Mouse (Mus musculus) kidney, adult 2 months (tissue): ENCODE measurements around the gene Gal3st3. TPM values are rescaled to one million over a fixed set of nuclear protein-coding genes. Genes with fewer than 3 reads are reported as not detected.
"Not testable (repeated sequence)": the region's sequence is repeated elsewhere in the genome, so short reads cannot be mapped to it uniquely, and the experiment has no call there.

Experiments
- DNase-seq: peaks from one replicate; pipeline ENCODE4 v3.0.0; 2021
- H3K27ac ChIP-seq: fragments of 200-500 bp; 2 replicates; pipeline ENCODE4 v1.5.1; 2012; ENCODE audit warnings: low read depth, low read length, control low read depth, inconsistent platforms; ENCODE audit not compliant: insufficient read depth
- H3K27me3 ChIP-seq: fragments of 200-500 bp; replicated peaks from 2 replicates; pipeline ENCODE4 v1.6.1; 2012; ENCODE audit warnings: mild to moderate bottlenecking, moderate library complexity, low read length, inconsistent platforms; ENCODE audit not compliant: control insufficient read depth, insufficient read depth
- H3K36me3 ChIP-seq: fragments of 200-500 bp; 2 replicates; pipeline ENCODE4 v1.6.1; 2012; ENCODE audit warnings: mild to moderate bottlenecking, moderate library complexity, low read length, inconsistent platforms; ENCODE audit not compliant: control insufficient read depth, insufficient read depth
- H3K4me1 ChIP-seq: fragments of 200-500 bp; 2 replicates; pipeline ENCODE4 v1.6.1; 2011; ENCODE audit warnings: low read length; ENCODE audit not compliant: control insufficient read depth, insufficient read depth
- H3K4me3 ChIP-seq: fragments of 200-500 bp; 2 replicates; pipeline ENCODE4 v1.5.1; 2011; ENCODE audit warnings: mild to moderate bottlenecking, low read depth, low read length, control low read depth; ENCODE audit not compliant: insufficient read depth
- CTCF ChIP-seq: fragments of 200-500 bp; conservative IDR thresholded peaks from 2 replicates; pipeline ENCODE4 v1.5.1; 2011; ENCODE audit warnings: low read depth, mild to moderate bottlenecking, control low read depth, low read length, moderate library complexity, mixed read lengths; ENCODE audit not compliant: insufficient read depth, insufficient read length
- POLR2A ChIP-seq: fragments of 200-500 bp; IDR thresholded peaks from one replicate; pipeline ENCODE4 v1.6.1; 2011; ENCODE audit warnings: low read depth, low read length, control low read depth
- WGBS: fragments of 180-500 bp; shearing (Covaris S2); methylation state at CpG from one replicate; pipeline ENCODE4 v1.1.7; 2018; 5-methylcytosine and 5-hydroxymethylcytosine counted together
- polyA plus RNA-seq: library from polyadenylated mRNA; depleted of rRNA; stranded (reverse); fragments of >200 nt; gene quantifications from 2 replicates; pipeline ENCODE4 v1.2.3, GENCODE M21; 2012

The Gal3st3 gene
- polyA plus RNA-seq, 1 experiment, result 0.28 TPM

DNA sequence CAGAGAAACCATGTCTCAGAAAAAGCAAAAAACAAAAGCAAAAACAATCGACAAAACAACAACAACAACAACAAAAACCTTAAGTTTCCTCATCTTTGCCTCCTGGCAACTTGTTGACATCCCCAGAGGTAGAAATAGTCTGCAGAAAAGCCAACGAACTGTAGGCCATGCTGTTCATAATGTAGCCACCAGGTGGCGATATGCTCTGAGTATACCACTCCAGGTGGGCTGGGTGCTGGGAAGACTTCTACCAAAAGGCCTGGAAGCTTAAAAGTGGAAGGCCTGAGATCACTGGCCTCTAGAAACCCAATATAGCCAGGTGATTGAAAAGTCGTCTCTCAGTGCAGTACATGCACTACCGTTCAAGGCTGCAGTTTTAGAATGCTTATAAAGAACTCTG is 39.8 kb downstream of the Gal3st3 start:
- no peaks in the 10 kb centered on the region for H3K36me3 ChIP-seq
- peak; percentile 83 for DNase-seq
- H3K4me3 ChIP-seq, result no peak overlapping the region
- no peak overlapping the region for H3K27ac ChIP-seq
- no peaks in the 10 kb centered on the region for H3K27me3 ChIP-seq
- TF ChIP-seq POLR2A (no peak), CTCF (peak; percentile 81)
- H3K4me1 ChIP-seq, result no peaks in the 10 kb centered on the region
- WGBS, result 16% methylated on average over 5 of the region's 5 CpGs

DNA sequence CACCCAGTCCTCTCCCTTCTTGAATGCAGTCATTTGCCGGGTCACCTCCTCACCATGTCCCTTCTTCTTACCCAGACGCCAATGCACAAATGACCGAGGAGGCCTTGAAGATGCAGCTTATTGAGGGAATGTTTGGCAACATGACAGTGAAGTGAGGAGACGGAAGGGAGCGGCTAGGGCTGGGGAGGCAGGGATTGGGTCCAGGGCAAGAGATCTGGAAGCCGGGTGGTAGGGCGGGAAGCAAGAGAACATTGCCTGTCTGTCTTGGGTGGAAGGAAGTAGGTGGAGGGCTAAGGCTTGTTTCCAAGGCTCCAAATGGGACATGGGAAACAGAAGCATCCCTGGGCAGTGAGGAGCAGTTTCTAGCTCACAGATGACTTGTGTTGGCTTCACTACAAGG is 43.2 kb downstream of the Gal3st3 start:
- Histone ChIP-seq H3K4me1 (no peaks in the 10 kb centered on the region), H3K27ac (no peak overlapping the region), H3K36me3 (no peaks in the 10 kb centered on the region), H3K4me3 (no peak overlapping the region), H3K27me3 (no peaks in the 10 kb centered on the region)
- 85% methylated on average over 7 of the region's 7 CpGs for WGBS
- TF ChIP-seq POLR2A (no peak), CTCF (no peak)
- peak; percentile 43 for DNase-seq

DNA sequence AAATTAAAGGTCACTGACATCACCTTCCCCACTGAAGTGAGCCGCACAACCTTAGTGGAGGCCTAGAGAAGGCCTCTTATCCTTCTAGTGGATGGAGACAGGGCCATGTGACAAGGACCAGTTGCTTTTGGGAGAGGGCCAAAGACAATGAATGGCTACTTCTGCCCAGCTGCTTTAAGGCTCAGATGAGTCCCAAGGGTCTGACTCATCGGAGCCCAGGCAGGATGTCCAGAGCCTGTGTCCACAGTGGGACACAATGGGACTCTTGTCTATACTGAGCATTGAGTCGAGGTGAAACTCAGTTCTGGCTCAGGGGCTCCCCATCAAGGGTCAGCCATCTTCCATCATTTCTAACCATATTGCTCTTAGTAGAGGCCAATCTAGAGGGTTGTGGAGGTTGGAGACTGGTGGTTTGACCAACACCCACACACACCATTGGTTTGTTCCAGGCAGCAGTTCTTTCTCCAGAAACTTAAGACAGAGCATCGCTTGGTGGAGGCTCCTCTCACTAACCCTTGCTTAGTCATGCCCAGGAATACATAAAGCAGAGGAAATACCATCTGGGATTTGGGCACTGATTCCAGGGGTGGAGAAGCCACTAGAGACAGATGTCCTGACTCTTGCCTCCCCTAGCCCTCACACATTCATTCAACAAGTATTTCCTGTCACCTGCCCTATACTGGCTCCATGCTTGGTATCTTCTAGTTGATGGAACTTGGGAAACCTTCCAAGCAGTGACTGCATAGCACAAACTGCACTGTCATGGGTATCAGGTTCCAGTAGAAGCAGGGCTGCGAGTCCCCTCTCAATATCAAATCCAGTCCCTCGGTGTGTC is 47.4 kb downstream of the Gal3st3 start:
- peak; percentile 51 for DNase-seq
- Histone ChIP-seq H3K36me3 (no peaks in the 10 kb centered on the region), H3K4me1 (no peaks in the 10 kb centered on the region), H3K4me3 (no peak overlapping the region), H3K27ac (no peak overlapping the region), H3K27me3 (no peaks in the 10 kb centered on the region)
- WGBS, result 61% methylated on average over 6 of the region's 6 CpGs
- no peak for TF ChIP-seq CTCF
- no peak for TF ChIP-seq POLR2A

DNA sequence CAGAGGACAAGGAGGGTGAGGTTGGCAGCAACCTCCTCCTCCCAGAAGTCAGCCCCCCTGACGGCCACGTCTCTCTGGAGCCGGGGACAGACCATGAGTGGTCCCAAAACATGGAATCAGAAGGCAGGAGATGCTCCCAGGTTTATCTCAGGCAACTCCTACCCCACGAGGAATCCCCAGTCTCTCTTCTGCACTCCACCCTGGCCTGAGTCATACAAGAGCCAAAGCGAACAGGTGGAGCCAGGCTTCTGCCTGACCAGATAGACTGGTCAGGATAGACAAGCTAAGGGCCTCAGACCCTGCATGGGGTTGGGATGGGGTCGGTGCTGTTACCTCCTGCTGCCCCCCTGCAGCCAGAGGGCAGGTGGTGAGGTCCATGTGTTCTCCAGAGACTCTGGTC is 49.9 kb downstream of the Gal3st3 start:
- WGBS, result 75% methylated on average over 6 of the region's 6 CpGs
- Histone ChIP-seq H3K4me1 (no peaks in the 10 kb centered on the region), H3K27ac (no peak overlapping the region), H3K4me3 (no peak overlapping the region), H3K27me3 (no peaks in the 10 kb centered on the region), H3K36me3 (no peaks in the 10 kb centered on the region)
- no peak for TF ChIP-seq CTCF
- no peak for TF ChIP-seq POLR2A
- DNase-seq, result no peak

DNA sequence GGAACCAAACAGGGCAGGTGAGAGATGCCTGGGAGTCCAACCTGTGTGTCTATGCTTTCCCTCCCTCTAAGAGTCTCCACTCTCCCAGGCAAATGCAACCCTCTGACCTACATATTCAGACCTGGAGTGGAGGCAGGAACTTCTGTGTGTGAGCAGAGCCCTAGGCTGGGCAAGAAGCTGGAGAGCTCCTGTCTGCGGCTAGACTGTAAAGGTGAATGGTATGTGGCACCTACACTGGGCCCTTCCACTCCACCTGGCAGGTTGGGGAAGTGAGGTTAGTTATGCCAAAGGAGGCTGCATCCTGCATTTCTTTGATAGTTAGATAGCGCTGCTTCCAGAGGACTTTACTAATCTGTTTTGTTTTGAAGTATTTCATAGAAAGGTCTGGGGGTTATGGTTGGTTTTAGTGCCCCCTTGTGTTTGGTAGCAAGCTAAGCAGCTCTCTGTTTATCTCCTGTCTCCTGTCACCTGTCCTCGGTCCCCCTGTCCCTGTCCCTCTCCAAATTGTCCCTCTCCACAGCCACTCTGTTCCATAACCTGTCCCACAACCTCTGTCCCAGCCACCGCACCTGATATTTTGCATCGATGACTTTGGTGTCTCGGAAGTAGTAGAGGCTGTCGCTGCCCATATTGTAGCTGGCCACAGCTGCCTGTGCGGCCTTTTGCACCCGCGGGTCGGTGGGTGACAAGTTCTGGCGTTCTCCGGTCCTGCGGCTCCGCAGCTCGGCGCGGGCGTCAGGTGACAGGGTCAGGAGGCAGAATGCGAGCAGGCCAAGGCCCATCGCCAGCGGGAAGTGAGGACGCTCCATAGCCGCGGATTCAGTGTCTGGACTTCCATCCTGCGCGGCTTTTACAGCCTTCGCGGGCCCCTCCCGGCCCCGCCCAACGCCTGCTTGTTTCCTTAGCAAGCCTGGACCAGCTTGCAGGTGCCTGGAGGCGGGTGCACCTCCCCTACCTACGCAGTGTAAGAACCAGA is 50.7 kb downstream of the Gal3st3 start:
- H3K36me3 ChIP-seq, result no peaks in the 10 kb centered on the region
- H3K27ac ChIP-seq, result no peak overlapping the region
- no peaks in the 10 kb centered on the region for H3K27me3 ChIP-seq
- peak overlapping the region; percentile 21; the same call in 1 of the 2 replicates for H3K4me3 ChIP-seq
- TF ChIP-seq CTCF (peak; percentile 46), POLR2A (no peak)
- no peaks in the 10 kb centered on the region for H3K4me1 ChIP-seq
- peak; percentile 23 for DNase-seq
- 5% methylated on average over 34 of the region's 34 CpGs for whole genome bisulfite sequencing

DNA sequence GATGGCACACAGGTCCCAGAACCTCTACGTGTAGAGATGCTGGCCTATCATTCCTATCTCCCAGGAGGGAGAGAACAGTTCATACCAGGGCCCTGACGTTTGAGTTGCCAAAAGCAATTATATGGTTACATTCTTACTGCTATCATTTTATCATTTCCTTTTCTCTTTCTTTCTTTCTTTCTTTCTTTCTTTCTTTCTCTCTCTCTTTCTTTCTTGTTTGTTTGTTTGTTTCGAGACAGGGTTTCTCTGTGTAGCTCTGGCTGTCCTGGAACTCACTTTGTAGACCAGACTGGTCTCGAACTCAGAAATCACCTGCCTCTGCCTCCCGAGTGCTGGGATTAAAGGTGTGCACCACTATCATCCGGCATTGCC is 51.4 kb downstream of the Gal3st3 start, which contains the start of gene Cst6:
Gene Cst6, minus strand, starts transcription at position 73 of the 372 bp plus-strand sequence.
- H3K27ac ChIP-seq, H3K27me3 ChIP-seq, H3K36me3 ChIP-seq, H3K4me1 ChIP-seq, DNase-seq: not testable (repeated sequence)
- H3K4me3 ChIP-seq, result peak within 1 kb of the TSS; percentile 21; the same call in 1 of the 2 replicates
- 71% methylated on average over 6 of the region's 6 CpGs for WGBS

DNA sequence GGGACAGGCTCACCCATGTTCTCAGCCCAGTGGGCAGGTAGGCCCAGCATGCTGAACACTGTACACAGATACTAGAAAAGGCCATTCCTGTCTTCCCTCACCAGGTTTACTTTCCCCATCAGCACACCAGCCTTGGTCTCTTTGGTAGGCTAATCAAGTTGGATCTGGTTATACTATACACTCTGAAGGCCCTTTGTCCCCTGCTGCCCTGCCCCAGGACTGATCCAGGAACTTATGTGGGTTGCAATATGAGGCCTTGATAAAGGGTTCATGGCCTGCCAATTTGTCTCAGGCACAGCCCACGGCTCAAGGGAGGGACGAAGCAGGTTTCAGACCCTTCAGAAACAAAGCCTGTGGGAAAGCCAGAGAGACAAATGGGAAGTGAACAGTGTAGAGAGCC is 55.5 kb downstream of the Gal3st3 start:
- Histone ChIP-seq H3K4me3 (no peak overlapping the region), H3K36me3 (no peaks in the 10 kb centered on the region), H3K4me1 (no peaks in the 10 kb centered on the region), H3K27ac (no peak overlapping the region), H3K27me3 (no peaks in the 10 kb centered on the region)
- TF ChIP-seq CTCF (no peak), POLR2A (no peak)
- WGBS, result 77% methylated on average over 2 of the region's 2 CpGs
- no peak for DNase-seq
